Mouse (Mus musculus): ENCODE data around the gene Pcolce. TPM values are rescaled to one million over a fixed set of nuclear protein-coding genes. Genes with fewer than 3 reads are reported as not detected.
A peak's percentile ranks its signal among the peaks of the same experiment; 100 is the strongest.

Pcolce gene
- polyA plus RNA-seq, 1 experiment from 2014 or later = 86.6 TPM

DNA sequence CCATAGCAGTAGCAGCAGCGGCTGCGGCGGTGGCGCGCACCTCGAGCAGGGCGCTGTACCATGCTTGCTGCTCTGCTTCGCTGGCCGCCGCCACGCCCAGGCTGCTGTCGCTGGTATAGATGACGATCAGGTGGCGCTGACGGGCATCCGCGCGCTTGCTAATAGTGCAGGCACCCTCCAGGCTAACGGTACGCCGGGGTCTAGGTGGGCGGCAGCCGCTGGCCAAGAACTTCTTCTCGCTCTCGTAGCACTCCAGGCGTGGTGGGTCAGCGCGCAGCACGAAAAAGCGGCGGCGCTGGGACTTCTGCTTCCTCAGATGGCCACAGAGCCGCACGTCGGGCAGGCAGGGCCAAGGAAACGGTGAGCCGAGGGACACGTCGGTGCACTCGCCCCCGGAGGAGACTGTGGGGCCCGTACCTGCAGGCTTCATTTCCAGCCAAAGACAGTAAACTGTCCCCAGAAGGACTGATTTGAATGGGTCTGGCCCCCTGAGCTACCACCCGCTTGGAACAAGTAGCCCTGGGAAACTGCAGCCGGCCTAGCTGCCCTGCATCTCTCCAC, 31.6 kb upstream of the Pcolce start:
- DNase-seq (ENCODE audit: low spot score) (peak; percentile 17), ATAC-seq (no peak)
- peaks cover 11% of the 10 kb centered on the region for H3K4me1 ChIP-seq (ENCODE audit: insufficient read depth, low read depth, low read length)
- H3K27me3 ChIP-seq (replicated peaks; ENCODE audit: insufficient read depth, low read length) = 0 out of 2 replicates have a peak, but pooled peaks cover 8% of the 10 kb centered on the region
- TF ChIP-seq CTCF (IDR thresholded peaks at IDR 0.05) = 0 out of 2 replicates have a peak, but pooled peaks have one; percentile 11
- no peak for TF ChIP-seq EP300 (IDR thresholded peaks at IDR 0.05)
- peak overlapping the region; percentile 52 for H3K4me2 ChIP-seq (replicated peaks; ENCODE audit: low read depth, low read length)
- 4% methylated on average over 44 of the region's 44 CpGs for WGBS
- peak overlapping the region; percentile 28; the same call in 1 of the 2 replicates for H3K4me3 ChIP-seq (ENCODE audit: low read depth, low read length)
- peaks cover 11% of the 10 kb centered on the region; the same call in 1 of the 2 replicates for H3K36me3 ChIP-seq (ENCODE audit: insufficient read depth, low read length)
- H3K9me3 ChIP-seq (ENCODE audit: low read length) = no peaks in the 10 kb centered on the region
- no peak overlapping the region for H3K9ac ChIP-seq (replicated peaks; ENCODE audit: low read depth)
- no peak overlapping the region for H3K27ac ChIP-seq (ENCODE audit: low read length)

DNA sequence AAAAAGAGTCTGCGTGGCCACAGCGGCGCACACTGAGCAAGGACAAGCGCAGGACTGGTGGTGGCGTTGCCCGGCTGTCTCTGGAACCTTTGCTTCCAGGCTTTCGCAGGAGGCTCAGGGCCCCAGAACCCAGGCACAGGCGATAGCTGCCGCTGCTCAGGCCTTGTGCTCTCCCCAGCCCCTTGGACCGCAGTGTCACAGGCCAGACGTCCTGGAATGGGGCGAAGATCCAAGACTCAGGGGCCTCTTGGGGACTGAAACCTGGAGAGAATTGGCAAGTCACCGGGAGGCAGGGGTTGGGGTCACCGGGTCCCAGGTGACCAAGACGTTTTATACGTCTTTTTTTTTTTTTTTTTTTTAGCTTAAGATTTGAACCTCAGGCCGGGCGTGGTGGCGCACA, 30.9 kb upstream of the Pcolce start:
- DNase-seq (ENCODE audit: low spot score) (no peak), ATAC-seq (no peak)
- H3K27me3 ChIP-seq (replicated peaks; ENCODE audit: insufficient read depth, low read length) = 0 out of 2 replicates have a peak, but pooled peaks cover 8% of the 10 kb centered on the region
- WGBS = 52% methylated on average over 19 of the region's 19 CpGs
- H3K9ac ChIP-seq (replicated peaks; ENCODE audit: low read depth) = no peak overlapping the region
- H3K4me1 ChIP-seq (ENCODE audit: insufficient read depth, low read depth, low read length) = peaks cover 5% of the 10 kb centered on the region
- TF ChIP-seq EP300 (IDR thresholded peaks at IDR 0.05) (no peak), CTCF (IDR thresholded peaks at IDR 0.05) (no peak)
- peaks cover 15% of the 10 kb centered on the region; the same call in 1 of the 2 replicates for H3K36me3 ChIP-seq (ENCODE audit: insufficient read depth, low read length)
- H3K9me3 ChIP-seq (ENCODE audit: low read length) = no peaks in the 10 kb centered on the region
- H3K4me3 ChIP-seq (ENCODE audit: low read depth, low read length) = no peak overlapping the region
- no peak overlapping the region for H3K27ac ChIP-seq (ENCODE audit: low read length)
- H3K4me2 ChIP-seq (replicated peaks; ENCODE audit: low read depth, low read length) = no peak overlapping the region

DNA sequence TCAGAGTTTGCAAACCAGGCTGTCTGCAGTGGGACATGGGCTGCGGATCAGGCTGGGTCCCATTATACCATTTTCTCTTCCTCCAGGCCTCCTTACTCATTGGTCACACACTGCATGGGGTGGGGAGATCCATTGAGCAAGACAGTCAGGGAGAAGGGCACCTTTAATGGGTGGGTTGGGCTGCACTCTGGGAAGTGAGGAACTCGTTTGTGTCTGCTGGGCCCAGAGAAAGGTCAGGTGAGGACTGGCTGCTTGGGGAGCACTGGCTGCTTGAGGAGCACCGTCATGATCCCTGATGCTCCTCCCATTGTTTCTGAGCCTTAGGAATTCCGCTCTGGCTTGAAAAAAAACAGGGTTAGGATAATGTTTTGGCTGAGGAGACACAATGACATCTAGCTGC, 29.3 kb upstream of the Pcolce start:
- H3K4me1 ChIP-seq (ENCODE audit: insufficient read depth, low read depth, low read length) = peaks cover 3% of the 10 kb centered on the region
- TF ChIP-seq CTCF (IDR thresholded peaks at IDR 0.05) (no peak), EP300 (IDR thresholded peaks at IDR 0.05) (no peak)
- 50% methylated on average over 4 of the region's 4 CpGs for WGBS
- H3K36me3 ChIP-seq (ENCODE audit: insufficient read depth, low read length) = peaks cover 26% of the 10 kb centered on the region
- no peak for ATAC-seq
- H3K4me2 ChIP-seq (replicated peaks; ENCODE audit: low read depth, low read length) = no peak overlapping the region
- DNase-seq (ENCODE audit: low spot score) = no peak
- H3K9me3 ChIP-seq (ENCODE audit: low read length) = no peaks in the 10 kb centered on the region
- H3K27ac ChIP-seq (ENCODE audit: low read length) = no peak overlapping the region
- no peak overlapping the region for H3K9ac ChIP-seq (replicated peaks; ENCODE audit: low read depth)
- H3K4me3 ChIP-seq (ENCODE audit: low read depth, low read length) = no peak overlapping the region
- H3K27me3 ChIP-seq (replicated peaks; ENCODE audit: insufficient read depth, low read length) = 0 out of 2 replicates have a peak, but pooled peaks cover 8% of the 10 kb centered on the region

DNA sequence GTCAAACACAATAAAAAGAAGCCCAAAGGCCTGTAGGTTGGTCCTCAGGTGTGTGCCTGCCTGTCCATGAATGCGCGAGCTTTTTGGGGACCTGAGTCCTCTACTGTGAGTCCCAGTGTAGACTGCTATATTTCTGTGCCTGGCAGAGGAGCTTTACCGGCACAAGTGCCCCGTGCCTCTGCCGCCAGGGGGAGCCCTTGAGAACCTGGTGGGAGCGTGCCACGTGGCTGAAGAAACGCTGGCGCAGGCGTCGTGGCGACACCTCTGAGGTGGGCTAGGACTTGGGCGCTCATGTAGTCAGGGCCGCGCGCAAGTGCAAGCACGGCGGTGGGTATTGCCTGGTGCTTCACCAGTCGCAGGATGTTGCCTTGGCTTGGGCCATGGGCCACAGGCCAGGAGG, 27.5 kb upstream of the Pcolce start, which contains the start of gene Sap25:
Sap25 (plus strand) TSS at position 281 of the 400 bp plus-strand sequence.
- DNase-seq (ENCODE audit: low spot score) (peak; percentile 25), ATAC-seq (no peak)
- Histone ChIP-seq H3K36me3 (ENCODE audit: insufficient read depth, low read length) (peaks cover 41% of the 10 kb centered on the region), H3K9me3 (ENCODE audit: low read length) (no peaks in the 10 kb centered on the region), H3K9ac (replicated peaks; ENCODE audit: low read depth) (no peak within 1 kb of the TSS), H3K27me3 (replicated peaks; ENCODE audit: insufficient read depth, low read length) (0 out of 2 replicates have a peak, but pooled peaks cover 8% of the 10 kb centered on the region), H3K4me1 (ENCODE audit: insufficient read depth, low read depth, low read length) (peaks cover 3% of the 10 kb centered on the region), H3K27ac (ENCODE audit: low read length) (no peak within 1 kb of the TSS), H3K4me2 (replicated peaks; ENCODE audit: low read depth, low read length) (no peak within 1 kb of the TSS), H3K4me3 (ENCODE audit: low read depth, low read length) (no peak within 1 kb of the TSS)
- 82% methylated on average over 19 of the region's 19 CpGs for WGBS
- TF ChIP-seq CTCF (IDR thresholded peaks at IDR 0.05) = peak; percentile 63
- TF ChIP-seq EP300 (IDR thresholded peaks at IDR 0.05) = no peak

DNA sequence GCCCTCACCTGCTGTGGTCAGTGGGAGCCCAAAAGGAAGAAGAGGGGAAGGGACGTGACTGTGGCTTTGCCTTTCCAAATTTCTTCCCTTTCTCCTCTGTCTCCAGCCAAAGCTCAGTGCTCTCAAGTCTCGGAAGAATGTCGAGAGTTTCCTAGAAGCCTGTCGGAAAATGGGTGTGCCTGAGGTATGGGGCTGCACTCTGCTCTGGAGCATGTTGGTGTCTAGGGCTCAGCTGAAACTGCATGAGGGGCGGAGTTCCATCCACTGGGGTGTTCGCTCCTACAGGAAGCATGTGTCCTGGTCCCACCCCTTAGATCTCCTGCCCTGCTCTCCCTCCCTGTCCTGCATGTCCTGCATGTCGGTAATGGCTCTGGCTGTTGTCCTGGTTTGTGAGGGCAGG, 25.9 kb upstream of the Pcolce start:
- peak overlapping the region; percentile 75 for H3K27ac ChIP-seq (ENCODE audit: low read length)
- H3K4me1 ChIP-seq (ENCODE audit: insufficient read depth, low read depth, low read length) = no peaks in the 10 kb centered on the region
- H3K36me3 ChIP-seq (ENCODE audit: insufficient read depth, low read length) = peaks cover 47% of the 10 kb centered on the region
- no peak overlapping the region for H3K9ac ChIP-seq (replicated peaks; ENCODE audit: low read depth)
- WGBS = 47% methylated on average over 7 of the region's 7 CpGs
- H3K27me3 ChIP-seq (replicated peaks; ENCODE audit: insufficient read depth, low read length) = 0 out of 2 replicates have a peak, but pooled peaks cover 7% of the 10 kb centered on the region
- H3K9me3 ChIP-seq (ENCODE audit: low read length) = no peaks in the 10 kb centered on the region
- peak; percentile 67 for DNase-seq (ENCODE audit: low spot score)
- peak; percentile 78 for ATAC-seq
- no peak overlapping the region for H3K4me2 ChIP-seq (replicated peaks; ENCODE audit: low read depth, low read length)
- peak; percentile 73 for TF ChIP-seq EP300 (IDR thresholded peaks at IDR 0.05)
- TF ChIP-seq CTCF (IDR thresholded peaks at IDR 0.05) = no peak
- no peak overlapping the region for H3K4me3 ChIP-seq (ENCODE audit: low read depth, low read length)

DNA sequence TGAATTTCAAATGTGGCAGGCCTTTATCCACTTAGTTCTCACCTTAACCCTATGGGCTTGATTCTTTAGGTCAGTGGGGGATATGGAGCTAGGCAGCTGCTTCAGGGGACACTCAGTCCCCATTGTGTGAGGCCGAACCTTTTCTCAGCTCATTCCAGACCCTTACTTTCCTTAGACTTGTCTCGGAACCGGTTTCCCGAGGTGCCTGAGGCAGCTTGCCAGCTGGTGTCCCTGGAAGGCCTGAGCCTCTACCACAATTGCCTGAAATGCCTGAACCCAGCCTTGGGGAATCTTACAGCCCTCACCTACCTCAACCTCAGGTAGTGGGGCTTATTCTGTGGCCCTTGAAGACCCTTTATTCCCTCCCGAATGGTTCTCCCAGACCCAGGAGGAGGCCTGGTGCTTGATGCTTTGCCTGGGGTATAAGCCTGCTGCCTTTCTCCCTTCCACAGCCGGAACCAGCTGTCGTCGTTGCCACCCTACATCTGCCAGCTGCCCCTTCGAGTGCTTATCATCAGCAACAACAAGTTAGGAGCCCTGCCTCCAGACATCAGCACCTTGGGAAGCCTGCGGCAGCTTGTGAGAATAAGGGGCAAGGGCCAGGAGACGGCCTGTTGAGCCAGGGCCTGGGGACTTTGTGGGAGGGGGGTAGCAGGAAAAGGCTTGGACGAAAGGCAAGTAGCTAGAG, 20.0 kb upstream of the Pcolce start:
- H3K4me2 ChIP-seq (replicated peaks; ENCODE audit: low read depth, low read length) = no peak overlapping the region
- no peak for TF ChIP-seq CTCF (IDR thresholded peaks at IDR 0.05)
- peak; percentile 16; the same call in 1 of the 2 replicates for TF ChIP-seq EP300 (IDR thresholded peaks at IDR 0.05)
- H3K4me1 ChIP-seq (ENCODE audit: insufficient read depth, low read depth, low read length) = peaks cover 32% of the 10 kb centered on the region
- H3K9ac ChIP-seq (replicated peaks; ENCODE audit: low read depth) = no peak overlapping the region
- H3K36me3 ChIP-seq (ENCODE audit: insufficient read depth, low read length) = peaks cover 26% of the 10 kb centered on the region
- no peaks in the 10 kb centered on the region for H3K27me3 ChIP-seq (replicated peaks; ENCODE audit: insufficient read depth, low read length)
- peak overlapping the region; percentile 72 for H3K27ac ChIP-seq (ENCODE audit: low read length)
- no peaks in the 10 kb centered on the region for H3K9me3 ChIP-seq (ENCODE audit: low read length)
- 50% methylated on average over 12 of the region's 12 CpGs for WGBS
- peak; percentile 77 for DNase-seq (ENCODE audit: low spot score)
- H3K4me3 ChIP-seq (ENCODE audit: low read depth, low read length) = no peak overlapping the region
- ATAC-seq = no peak

Data from lung, postnatal 0 days (tissue).